Mouse (Mus musculus) liver, postnatal 0 days (tissue): ENCODE measurements around the gene Ppp2r3d. TPM values are rescaled to one million over a fixed set of nuclear protein-coding genes. Genes with fewer than 3 reads are reported as not detected.

Source experiments
- ATAC-seq: fragments of 200-750 bp; cut with Nextera tagmentation; 2 replicates; pipeline ENCODE4 v1.8.0; 2017; ENCODE audit warnings: mild to moderate bottlenecking, moderate library complexity
- DNase-seq: peaks from one replicate; pipeline ENCODE4 v3.0.0-alpha.2; 2016
- H3K27ac ChIP-seq: fragments of 300-500 bp; sonication (generic); 2 replicates; pipeline ENCODE4 v1.5.1; 2014; ENCODE audit warnings: antibody characterized with exemption, moderate library complexity, mild to moderate bottlenecking, low read depth
- H3K27me3 ChIP-seq: fragments of 300-500 bp; sonication (generic); 2 replicates; pipeline ENCODE4 v1.6.1; 2014; ENCODE audit warnings: low read length, control low read depth, mixed read lengths; ENCODE audit not compliant: insufficient read depth
- H3K36me3 ChIP-seq: fragments of 300-500 bp; sonication (generic); replicated peaks from 2 replicates; pipeline ENCODE4 v1.6.1; 2014; ENCODE audit warnings: mild to moderate bottlenecking, control low read depth, low read length, moderate library complexity, mixed read lengths; ENCODE audit not compliant: insufficient read depth
- H3K4me1 ChIP-seq: fragments of 300-500 bp; sonication (generic); 2 replicates; pipeline ENCODE4 v1.6.1; 2014; ENCODE audit warnings: antibody characterized with exemption, mild to moderate bottlenecking, control low read depth; ENCODE audit not compliant: insufficient read depth
- H3K4me2 ChIP-seq: fragments of 300-500 bp; sonication (generic); 2 replicates; pipeline ENCODE4 v1.6.1; 2014; ENCODE audit warnings: low read depth, mild to moderate bottlenecking, low read length, moderate library complexity, mixed read lengths
- H3K4me3 ChIP-seq: fragments of 300-500 bp; sonication (generic); 2 replicates; pipeline ENCODE4 v1.5.1; 2014; ENCODE audit warnings: low read depth, low read length
- H3K9ac ChIP-seq: fragments of 300-500 bp; sonication (generic); replicated peaks from 2 replicates; pipeline ENCODE4 v1.6.1; 2014; ENCODE audit warnings: mild to moderate bottlenecking, moderate library complexity
- H3K9me3 ChIP-seq: fragments of 300-500 bp; sonication (generic); 2 replicates; pipeline ENCODE4 v1.6.1; 2016; ENCODE audit warnings: mild to moderate bottlenecking, control low read depth, low read length, mixed read lengths
- CTCF ChIP-seq: sonication (generic); IDR thresholded peaks from 2 replicates; pipeline ENCODE4 v1.5.1; 2016; ENCODE audit warnings: antibody characterized with exemption, low read depth
- EP300 ChIP-seq: IDR thresholded peaks from 2 replicates; pipeline ENCODE4 v1.6.1; 2016; ENCODE audit warnings: antibody characterized with exemption, low read depth, mild to moderate bottlenecking
- WGBS: fragments of 180-500 bp; shearing (Covaris S2); extraction: QIAGEN DNeasy Blood & Tissue Kit; methylation state at CpG from one replicate; pipeline ENCODE4 v1.1.7; 2014; ENCODE audit not compliant: insufficient replicate concordance; 5-methylcytosine and 5-hydroxymethylcytosine counted together
- polyA plus RNA-seq: library from polyadenylated mRNA; unstranded; fragments of >200 nt; fragmentation: Nextera tagmentation; extraction: Ambion mirVana; gene quantifications from 2 replicates; pipeline ENCODE4 v1.2.1, GENCODE M21; 2015

The Ppp2r3d gene
- polyA plus RNA-seq, 1 experiment from 2014 or later, result 40.7 TPM

DNA sequence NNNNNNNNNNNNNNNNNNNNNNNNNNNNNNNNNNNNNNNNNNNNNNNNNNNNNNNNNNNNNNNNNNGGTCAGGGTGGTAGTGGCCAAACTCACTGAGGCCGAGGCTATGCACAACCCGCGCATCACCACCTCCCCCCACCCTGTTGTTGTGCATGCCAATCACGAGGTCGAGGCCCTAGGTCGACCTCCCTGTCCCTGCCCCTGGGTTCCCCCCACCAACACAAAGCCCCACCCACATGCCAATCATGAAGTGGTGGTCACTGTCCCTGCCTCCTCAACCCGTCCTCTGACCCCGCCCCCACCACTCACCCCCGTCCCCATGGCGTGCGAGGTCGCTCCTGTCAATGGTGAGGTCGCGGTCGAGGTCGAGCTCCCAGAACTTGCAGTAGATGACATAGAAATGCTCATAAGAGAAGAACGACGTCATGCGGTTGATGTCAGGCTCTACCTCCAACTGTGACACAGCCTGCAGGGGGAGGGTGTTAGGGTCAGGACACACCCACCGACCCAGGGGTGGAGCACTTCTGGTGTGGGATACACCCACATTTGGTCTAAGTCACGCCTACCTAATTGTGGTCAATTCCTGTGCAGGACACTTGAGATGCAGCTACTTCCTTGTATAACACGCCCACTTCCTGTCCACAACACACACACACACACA, 37.9 kb downstream of the Ppp2r3d start:
- H3K4me1 ChIP-seq, result no peaks in the 10 kb centered on the region
- H3K27ac ChIP-seq, result no peak overlapping the region
- no peak overlapping the region for H3K4me3 ChIP-seq
- TF ChIP-seq CTCF (no peak), EP300 (no peak)
- no peak overlapping the region for H3K9ac ChIP-seq
- DNase-seq, result peak; percentile 27
- peaks cover 30% of the 10 kb centered on the region for H3K36me3 ChIP-seq
- ATAC-seq, result peak; percentile 11
- no peak overlapping the region for H3K4me2 ChIP-seq
- WGBS, result 94% methylated on average over 20 of the region's 22 CpGs
- no peaks in the 10 kb centered on the region for H3K27me3 ChIP-seq
- peaks cover 29% of the 10 kb centered on the region for H3K9me3 ChIP-seq

DNA sequence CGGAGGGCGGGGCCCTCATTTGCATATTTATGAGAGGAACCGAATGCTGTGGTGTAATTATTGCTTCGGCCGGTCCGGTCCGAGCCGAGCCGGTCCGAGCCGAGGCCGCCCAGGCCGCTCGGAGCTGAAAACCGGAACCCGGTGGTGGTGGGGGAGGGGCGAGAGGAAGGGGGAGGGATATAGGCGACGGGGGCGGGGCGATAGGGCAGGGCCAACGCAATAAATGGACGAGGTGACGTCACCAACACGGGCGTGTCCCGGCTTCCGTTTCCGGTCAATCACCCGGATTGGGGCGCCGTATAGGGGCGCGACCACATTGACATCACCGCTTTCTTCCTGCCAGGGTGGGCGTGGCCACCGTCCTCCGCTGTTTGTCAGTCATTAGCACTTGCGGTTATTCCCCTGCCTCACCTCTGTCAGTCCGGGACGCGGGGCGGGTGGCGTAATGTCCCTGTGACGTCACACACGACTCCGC, 51.2 kb downstream of the Ppp2r3d start:
- Histone ChIP-seq H3K4me1 (peaks cover 3% of the 10 kb centered on the region; the same call in 1 of the 2 replicates), H3K4me2 (peak overlapping the region; percentile 83), H3K27ac (peak overlapping the region; percentile 99), H3K9ac (peak overlapping the region; percentile 64), H3K27me3 (no peaks in the 10 kb centered on the region), H3K4me3 (peak overlapping the region; percentile 73), H3K36me3 (no peaks in the 10 kb centered on the region), H3K9me3 (no peaks in the 10 kb centered on the region)
- TF ChIP-seq EP300 (peak; percentile 45; the same call in 1 of the 2 replicates), CTCF (no peak)
- 1% methylated on average over 42 of the region's 47 CpGs for WGBS
- ATAC-seq (peak; percentile 9), DNase-seq (peak; percentile 92)

DNA sequence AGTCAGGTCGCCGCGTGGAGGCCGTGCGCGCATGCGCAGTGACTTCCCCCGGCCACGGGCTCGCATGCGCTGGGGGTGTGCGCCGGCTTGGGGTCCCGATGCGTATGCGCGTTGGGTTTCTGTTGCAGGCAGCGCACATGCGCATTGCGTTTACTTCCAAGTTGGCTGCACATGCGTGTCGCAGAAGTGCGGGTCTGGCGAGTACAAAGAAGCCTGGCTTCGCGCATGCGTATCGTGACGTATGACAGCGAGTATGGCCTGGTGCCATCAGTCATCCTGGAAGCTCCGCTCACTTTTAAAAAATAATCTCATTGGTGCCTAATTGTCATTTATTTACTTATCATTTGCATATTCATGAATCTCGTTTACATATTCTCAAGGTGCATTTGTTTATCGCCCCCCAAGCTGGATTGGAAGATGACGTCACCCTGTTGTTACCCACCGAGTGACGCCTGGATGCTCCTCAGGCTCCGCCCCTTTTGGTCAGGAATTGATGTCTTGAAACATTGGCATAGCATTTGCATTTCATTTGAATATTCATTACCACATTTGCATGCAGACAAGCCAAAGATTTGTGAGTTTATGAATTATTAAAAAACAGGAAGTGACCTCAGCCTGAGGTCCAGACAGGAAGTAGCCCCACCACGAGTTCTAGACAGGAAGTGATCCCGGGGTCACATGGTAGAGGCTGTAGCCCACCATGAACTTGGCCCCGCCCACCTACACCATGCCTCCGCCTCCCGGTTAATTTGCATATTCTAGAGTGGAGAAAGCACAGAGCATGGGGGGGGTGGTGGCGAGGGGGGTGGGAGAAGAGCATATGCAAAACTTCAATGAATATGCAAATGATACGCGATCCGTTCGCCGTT, 51.9 kb downstream of the Ppp2r3d start:
- peak; percentile 93 for DNase-seq
- Histone ChIP-seq H3K9ac (peak overlapping the region; percentile 76), H3K4me1 (peaks cover 3% of the 10 kb centered on the region; the same call in 1 of the 2 replicates), H3K27ac (peak overlapping the region; percentile 99), H3K4me3 (peak overlapping the region; percentile 73), H3K4me2 (peak overlapping the region; percentile 83), H3K36me3 (no peaks in the 10 kb centered on the region), H3K27me3 (no peaks in the 10 kb centered on the region), H3K9me3 (no peaks in the 10 kb centered on the region)
- WGBS, result under 1% methylated on average over 48 of the region's 48 CpGs
- TF ChIP-seq CTCF (no peak), EP300 (no peak; the same call in 1 of the 2 replicates)
- peak; percentile 26 for ATAC-seq

DNA sequence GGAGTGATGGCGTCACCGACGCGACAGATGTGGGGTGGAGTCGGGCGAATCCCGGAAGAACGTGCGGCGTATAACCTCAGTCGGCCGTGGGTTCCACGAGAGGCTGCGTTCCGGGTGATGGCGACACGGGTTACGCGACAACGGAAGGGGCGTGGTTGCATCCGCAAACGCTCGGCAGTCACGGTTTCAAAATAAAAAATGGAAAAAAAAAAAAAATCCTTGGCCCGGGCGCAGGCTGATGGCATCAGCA, 52.5 kb downstream of the Ppp2r3d start:
- 0% methylated on average over 27 of the region's 27 CpGs for WGBS
- Histone ChIP-seq H3K9ac (peak overlapping the region; percentile 76), H3K4me2 (peak overlapping the region; percentile 83), H3K9me3 (no peaks in the 10 kb centered on the region), H3K27ac (peak overlapping the region; percentile 99), H3K4me1 (peaks cover 3% of the 10 kb centered on the region; the same call in 1 of the 2 replicates), H3K4me3 (peak overlapping the region; percentile 73), H3K27me3 (no peaks in the 10 kb centered on the region), H3K36me3 (no peaks in the 10 kb centered on the region)
- no peak for TF ChIP-seq CTCF
- TF ChIP-seq EP300, result no peak; the same call in none of the 2 replicates
- ATAC-seq (no peak), DNase-seq (no peak)

DNA sequence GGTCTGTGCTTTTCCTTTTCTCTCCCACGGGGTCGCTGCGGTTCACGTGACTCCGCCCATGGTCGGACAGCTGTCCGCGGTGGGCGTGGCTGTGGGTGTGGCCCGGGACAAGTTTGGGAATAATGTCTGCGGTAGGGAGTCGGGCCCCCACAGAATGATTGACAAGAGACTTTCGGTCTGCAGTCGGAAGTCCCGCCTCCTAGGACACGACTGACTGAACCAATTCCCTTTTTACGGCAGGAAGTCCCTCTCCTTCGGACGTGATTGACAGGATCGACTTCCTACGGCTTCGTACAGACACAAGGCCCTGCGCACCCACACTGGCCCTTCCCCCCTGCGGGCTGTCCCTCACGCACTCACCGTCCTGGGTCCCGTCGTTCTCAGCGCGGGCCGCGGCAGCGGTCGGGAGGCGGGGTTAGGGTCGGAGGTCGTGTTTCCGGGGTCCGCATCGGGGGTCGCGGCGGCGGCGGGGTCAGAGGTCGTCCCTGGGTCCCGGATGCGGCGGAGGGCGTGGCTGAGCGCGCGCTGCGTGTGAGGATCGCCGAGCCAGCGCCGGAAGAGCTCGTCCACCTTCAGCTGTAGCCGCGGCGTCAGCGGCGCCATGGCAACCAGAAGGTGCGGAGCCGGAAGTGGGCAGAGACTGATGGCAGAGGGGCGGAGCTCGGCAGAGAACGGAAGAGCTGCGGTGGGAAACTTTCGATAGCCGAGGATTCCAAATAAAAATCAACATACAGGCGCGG, 53.0 kb downstream of the Ppp2r3d start:
- Histone ChIP-seq H3K36me3 (no peaks in the 10 kb centered on the region), H3K27me3 (no peaks in the 10 kb centered on the region), H3K4me2 (peak overlapping the region; percentile 83), H3K27ac (peak overlapping the region; percentile 99), H3K9me3 (no peaks in the 10 kb centered on the region), H3K9ac (peak overlapping the region; percentile 76), H3K4me3 (peak overlapping the region; percentile 73), H3K4me1 (peaks cover 3% of the 10 kb centered on the region; the same call in 1 of the 2 replicates)
- peak; percentile 78; the same call in 1 of the 2 replicates for TF ChIP-seq EP300
- 0 out of 2 replicates have a peak, but pooled peaks have one; percentile 10 for TF ChIP-seq CTCF
- DNase-seq (peak; percentile 95), ATAC-seq (peak; percentile 62)
- under 1% methylated on average over 70 of the region's 74 CpGs for WGBS
